In the genomic region with DNA sequence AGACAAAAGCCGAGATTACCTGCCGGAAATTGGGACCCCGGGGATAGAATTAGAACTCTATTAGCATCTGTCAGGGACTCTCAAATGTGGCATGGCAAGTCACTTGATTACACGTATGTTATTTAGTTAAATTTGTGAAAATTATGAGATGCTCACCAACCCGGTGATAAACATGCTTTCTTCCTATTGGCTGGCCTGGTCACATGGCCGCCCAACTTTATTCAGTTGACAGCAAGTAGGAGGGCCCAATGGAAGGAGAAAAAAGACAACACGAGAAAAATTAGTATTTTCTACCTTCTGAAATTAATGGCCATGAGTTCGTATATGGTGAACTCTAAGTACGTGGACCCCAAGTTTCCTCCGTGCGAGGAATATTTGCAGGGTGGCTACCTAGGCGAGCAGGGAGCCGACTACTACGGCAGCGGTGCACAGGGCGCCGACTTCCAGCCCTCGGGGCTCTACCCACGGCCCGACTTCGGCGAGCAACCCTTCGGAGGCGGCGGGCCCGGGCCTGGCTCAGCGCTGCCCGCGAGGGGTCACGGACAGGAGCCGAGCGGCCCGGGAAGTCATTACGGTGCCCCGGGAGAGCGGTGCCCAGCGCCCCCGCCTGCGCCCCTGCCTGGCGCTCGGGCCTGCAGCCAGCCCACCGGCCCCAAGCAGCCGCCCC, we compare ENCODE assay signal across 10 mouse cellular contexts. TPM values are rescaled to one million over a fixed set of nuclear protein-coding genes. Genes with fewer than 3 reads are reported as not detected.
DNase-seq lines count a peak whose midpoint lies in the region; ATAC-seq and TF ChIP-seq lines count a peak whose summit lies in the region.
"Had no signal": no experiment of that assay in that cellular context is flagged by ENCODE, and none has a peak within 500 bp of the region (broad histone marks: within the 10 kb centered on the region; RNA-seq: fewer than 3 reads in every experiment).

No protein-coding gene starts in this region.

- TF ChIP-seq CTCF in ES-Bruce4 (IDR thresholded peaks at IDR 0.05; ENCODE audit: low read depth, low read length) = no peak

- 0 out of 2 replicates have a peak overlapping the region, but pooled peaks have one; percentile 22 for H3K9ac ChIP-seq in heart, embryonic 11.5 days (ENCODE audit: low read depth, low read length)
- H3K9ac ChIP-seq in ES-Bruce4 (ENCODE audit: low read depth, poor library complexity, severe bottlenecking) = peak overlapping the region; percentile 41
- peak overlapping the region; percentile 53 for H3K9ac ChIP-seq in hindbrain, embryonic 16.5 days (ENCODE audit: low read depth, low read length)
- no peak overlapping the region for H3K9ac ChIP-seq in midbrain, embryonic 12.5 days (replicated peaks)

- TF ChIP-seq POLR2A in ES-Bruce4 (IDR thresholded peaks at IDR 0.05; ENCODE audit: insufficient read depth, low read length) = no peak

- TF ChIP-seq EP300 in ES-Bruce4 (IDR thresholded peaks at IDR 0.05; ENCODE audit: insufficient read depth, low read depth, low read length) = no peak

- peak overlapping the region; percentile 38 for H3K4me3 ChIP-seq in heart, embryonic 11.5 days (ENCODE audit: low read depth, low read length)
- H3K4me3 ChIP-seq in ES-Bruce4 (ENCODE audit: low read depth, low read length) = peak overlapping the region; percentile 63
- peak overlapping the region; percentile 49 for H3K4me3 ChIP-seq in hindbrain, embryonic 16.5 days (ENCODE audit: low read length)
- H3K4me3 ChIP-seq in midbrain, embryonic 12.5 days = peak overlapping the region; percentile 14; the same call in 1 of the 2 replicates
- H3K4me3 ChIP-seq: myocyte had no signal

- H3K27ac ChIP-seq in heart, embryonic 11.5 days (ENCODE audit: low read depth, low read length) = no peak overlapping the region
- H3K27ac ChIP-seq in ES-Bruce4 (ENCODE audit: insufficient read depth, low read length) = no peak overlapping the region
- H3K27ac ChIP-seq in hindbrain, embryonic 16.5 days (ENCODE audit: low read depth, low read length) = peak overlapping the region; percentile 81
- H3K27ac ChIP-seq in midbrain, embryonic 12.5 days (replicated peaks) = no peak overlapping the region

- intact Hi-C loops in heart, postnatal 25 days (cut with DNase I) = no loop called here

- ATAC-seq in heart, embryonic 11.5 days (replicated peaks; ENCODE audit: insufficient number of reproducible peaks, low FRiP score, low TSS enrichment) = no peak
- peak; percentile 57; the same call in 1 of the 2 replicates for ATAC-seq in hindbrain, embryonic 16.5 days
- no peak for ATAC-seq in midbrain, embryonic 12.5 days (ENCODE audit: low FRiP score, low read depth)
- ATAC-seq in erythroblast, adult 5-6 weeks (replicated peaks; ENCODE audit: low FRiP score, poor library complexity, severe bottlenecking) = no peak
- ATAC-seq in cerebellum, adult (ENCODE audit: insufficient number of reproducible peaks, low FRiP score, low TSS enrichment) = no peak

- DNase-seq in heart, postnatal 25 days (ENCODE audit: low spot score) = no peak
- no peak for DNase-seq in layer of hippocampus, adult 11-12 months (ENCODE audit: low spot score)

- H3K36me3 ChIP-seq in heart, embryonic 11.5 days (ENCODE audit: control insufficient read depth, insufficient read depth, low read length) = no peaks in the 10 kb centered on the region
- H3K36me3 ChIP-seq in ES-Bruce4 (ENCODE audit: control insufficient read depth, insufficient read depth, low read length, poor library complexity, severe bottlenecking) = no peaks in the 10 kb centered on the region
- no peaks in the 10 kb centered on the region for H3K36me3 ChIP-seq in hindbrain, embryonic 16.5 days (ENCODE audit: control insufficient read depth, insufficient read depth, low read length)
- no peaks in the 10 kb centered on the region for H3K36me3 ChIP-seq in midbrain, embryonic 12.5 days

- H3K9me3 ChIP-seq in heart, embryonic 11.5 days (replicated peaks; ENCODE audit: control insufficient read depth, low read length) = no peaks in the 10 kb centered on the region
- H3K9me3 ChIP-seq in ES-Bruce4 (replicated peaks; ENCODE audit: control insufficient read depth, insufficient read depth, low read length, poor library complexity, severe bottlenecking) = no peaks in the 10 kb centered on the region
- H3K9me3 ChIP-seq in hindbrain, embryonic 16.5 days (ENCODE audit: control insufficient read depth, low read length) = no peaks in the 10 kb centered on the region
- H3K9me3 ChIP-seq in midbrain, embryonic 12.5 days = no peaks in the 10 kb centered on the region
- H3K9me3 ChIP-seq: G1E had no signal

- peak overlapping the region; percentile 63 for H3K4me2 ChIP-seq in heart, embryonic 11.5 days
- H3K4me2 ChIP-seq in hindbrain, embryonic 16.5 days (ENCODE audit: low read length) = peak overlapping the region; percentile 50
- peak overlapping the region; percentile 14; the same call in 1 of the 2 replicates for H3K4me2 ChIP-seq in midbrain, embryonic 12.5 days (replicated peaks)

- 1% methylated on average over 43 of the region's 43 CpGs for WGBS in heart, embryonic 11.5 days (ENCODE audit: insufficient replicate concordance)
- 1% methylated on average over 39 of the region's 43 CpGs for WGBS in hindbrain, embryonic 16.5 days
- WGBS in midbrain, embryonic 12.5 days = under 1% methylated on average over 43 of the region's 43 CpGs

- H3K4me1 ChIP-seq in heart, embryonic 11.5 days (ENCODE audit: control insufficient read depth, insufficient read depth, low read length) = peaks cover 6% of the 10 kb centered on the region; the same call in 1 of the 2 replicates
- no peaks in the 10 kb centered on the region for H3K4me1 ChIP-seq in ES-Bruce4 (ENCODE audit: control insufficient read depth, insufficient read depth, low read length)
- peaks cover 2% of the 10 kb centered on the region for H3K4me1 ChIP-seq in hindbrain, embryonic 16.5 days (ENCODE audit: control insufficient read depth, insufficient read depth, low read depth, low read length)
- 0 out of 2 replicates have a peak, but pooled peaks cover 5% of the 10 kb centered on the region for H3K4me1 ChIP-seq in midbrain, embryonic 12.5 days

- H3K27me3 ChIP-seq in heart, embryonic 11.5 days (ENCODE audit: control insufficient read depth, insufficient read depth, low read length) = peaks cover 96% of the 10 kb centered on the region
- H3K27me3 ChIP-seq in ES-Bruce4 (ENCODE audit: control insufficient read depth, insufficient read depth, low read length, poor library complexity, severe bottlenecking) = peaks cover 38% of the 10 kb centered on the region
- peaks cover 47% of the 10 kb centered on the region for H3K27me3 ChIP-seq in hindbrain, embryonic 16.5 days (replicated peaks; ENCODE audit: control insufficient read depth, insufficient read depth, low read length)
- H3K27me3 ChIP-seq in midbrain, embryonic 12.5 days = peaks cover 99% of the 10 kb centered on the region

RNA-seq across cellular contexts. Expression of a gene that starts 0.6 kb away (rescaled TPM):
- polyA plus RNA-seq in heart, embryonic 11.5 days (2014; fragmentation: Nextera tagmentation; extraction: Ambion mirVana) = 0.10 TPM in 1 of 2 replicates, not detected in the other
- total RNA-seq in heart, postnatal 25 days (2021) = not detected
- not detected in 2 replicates for polyA plus RNA-seq in ES-Bruce4 (2011; ENCODE audit: insufficient read depth, insufficient read length, low read depth, missing spikeins)
- 0.45 and 0.72 TPM in 2 replicates for polyA plus RNA-seq in hindbrain, embryonic 16.5 days (2015; fragmentation: Nextera tagmentation; extraction: Ambion mirVana)
- polyA plus RNA-seq in midbrain, embryonic 12.5 days (2016; fragmentation: Nextera tagmentation; extraction: Ambion mirVana) = not detected in 2 replicates
- not detected in 2 replicates for total RNA-seq in erythroblast, adult 5-6 weeks (2015; ENCODE audit: low replicate concordance)
- not detected in 2 replicates for total RNA-seq in erythroblast, adult 5-6 weeks (2017; ENCODE audit: low replicate concordance)
- polyA plus RNA-seq: myocyte had no signal

RNA-seq across cellular contexts. Expression of a gene that starts 15.4 kb away (rescaled TPM):
- polyA plus RNA-seq in heart, embryonic 11.5 days (2014; fragmentation: Nextera tagmentation; extraction: Ambion mirVana) = not detected in 2 replicates
- total RNA-seq in heart, postnatal 25 days (2021) = under 1 TPM; 0.42 to 0.56 TPM
- polyA plus RNA-seq in ES-Bruce4 (2011; ENCODE audit: insufficient read depth, insufficient read length, low read depth, missing spikeins) = 0.40 TPM in 1 of 2 replicates, not detected in the other
- 2.2 and 2.3 TPM in 2 replicates for polyA plus RNA-seq in hindbrain, embryonic 16.5 days (2015; fragmentation: Nextera tagmentation; extraction: Ambion mirVana)
- polyA plus RNA-seq in midbrain, embryonic 12.5 days (2016; fragmentation: Nextera tagmentation; extraction: Ambion mirVana) = not detected in 2 replicates
- not detected in 2 replicates for total RNA-seq in erythroblast, adult 5-6 weeks (2015; ENCODE audit: low replicate concordance)
- total RNA-seq in erythroblast, adult 5-6 weeks (2017; ENCODE audit: low replicate concordance) = not detected in 2 replicates
- polyA plus RNA-seq: myocyte had no signal

RNA-seq across cellular contexts. Expression of a gene that starts 15.4 kb away (rescaled TPM):
- polyA plus RNA-seq in heart, embryonic 11.5 days (2014; fragmentation: Nextera tagmentation; extraction: Ambion mirVana) = 2.0 and 3.1 TPM in 2 replicates
- total RNA-seq in heart, postnatal 25 days (2021) = not detected
- not detected in 2 replicates for polyA plus RNA-seq in ES-Bruce4 (2011; ENCODE audit: insufficient read depth, insufficient read length, low read depth, missing spikeins)
- polyA plus RNA-seq in hindbrain, embryonic 16.5 days (2015; fragmentation: Nextera tagmentation; extraction: Ambion mirVana) = 43.8 and 48.0 TPM in 2 replicates
- polyA plus RNA-seq in midbrain, embryonic 12.5 days (2016; fragmentation: Nextera tagmentation; extraction: Ambion mirVana) = not detected in 2 replicates
- not detected in 2 replicates for total RNA-seq in erythroblast, adult 5-6 weeks (2015; ENCODE audit: low replicate concordance)
- total RNA-seq in erythroblast, adult 5-6 weeks (2017; ENCODE audit: low replicate concordance) = not detected in 2 replicates
- polyA plus RNA-seq: myocyte had no signal

RNA-seq across cellular contexts. Expression of a gene that starts 22.7 kb away (rescaled TPM):
- polyA plus RNA-seq in heart, embryonic 11.5 days (2014; fragmentation: Nextera tagmentation; extraction: Ambion mirVana) = 0.27 and 0.30 TPM in 2 replicates
- 1 to 10 TPM; 1.0 to 1.2 TPM for total RNA-seq in heart, postnatal 25 days (2021)
- 0.76 and 2.1 TPM in 2 replicates for polyA plus RNA-seq in ES-Bruce4 (2011; ENCODE audit: insufficient read depth, insufficient read length, low read depth, missing spikeins)
- 0.66 and 1.1 TPM in 2 replicates for polyA plus RNA-seq in hindbrain, embryonic 16.5 days (2015; fragmentation: Nextera tagmentation; extraction: Ambion mirVana)
- 0.08 and 0.15 TPM in 2 replicates for polyA plus RNA-seq in midbrain, embryonic 12.5 days (2016; fragmentation: Nextera tagmentation; extraction: Ambion mirVana)
- total RNA-seq in erythroblast, adult 5-6 weeks (2015; ENCODE audit: low replicate concordance) = not detected in 2 replicates
- total RNA-seq in erythroblast, adult 5-6 weeks (2017; ENCODE audit: low replicate concordance) = not detected in 2 replicates
- total RNA-seq: G1E had no signal
- polyA plus RNA-seq: G1E, myocyte had no signal

RNA-seq across cellular contexts. Expression of a gene that starts 29.6 kb away (rescaled TPM):
- polyA plus RNA-seq in heart, embryonic 11.5 days (2014; fragmentation: Nextera tagmentation; extraction: Ambion mirVana) = 0.13 TPM in 1 of 2 replicates, not detected in the other
- total RNA-seq in heart, postnatal 25 days (2021) = under 1 TPM; 0.39 to 0.52 TPM
- polyA plus RNA-seq in ES-Bruce4 (2011; ENCODE audit: insufficient read depth, insufficient read length, low read depth, missing spikeins) = 0.52 and 0.75 TPM in 2 replicates
- polyA plus RNA-seq in hindbrain, embryonic 16.5 days (2015; fragmentation: Nextera tagmentation; extraction: Ambion mirVana) = 0.07 TPM in 1 of 2 replicates, not detected in the other
- polyA plus RNA-seq in midbrain, embryonic 12.5 days (2016; fragmentation: Nextera tagmentation; extraction: Ambion mirVana) = not detected in 2 replicates
- not detected in 2 replicates for total RNA-seq in erythroblast, adult 5-6 weeks (2015; ENCODE audit: low replicate concordance)
- total RNA-seq in erythroblast, adult 5-6 weeks (2017; ENCODE audit: low replicate concordance) = not detected in 2 replicates
- total RNA-seq: G1E had no signal
- polyA plus RNA-seq: G1E, myocyte had no signal

Comparison
In these comparisons a context has a peak if more than half of its experiments do, and no peak if none do; other contexts are left out.
1. RNA of a gene that starts 15.4 kb away (polyA plus RNA-seq): 43.8 to 48.0 TPM in hindbrain, embryonic 16.5 days; 2.0 to 3.1 TPM in heart, embryonic 11.5 days, not detected in midbrain, embryonic 12.5 days and not detected in ES-Bruce4; every median in the first group is over 10 times any median in the second.
2. Peak in every context shown above with its lines, with median percentiles within 50 percentile points of each other: H3K4me2 ChIP-seq and H3K4me3 ChIP-seq.